Mouse (Mus musculus) urinary bladder, postnatal 10 days (tissue): ENCODE measurements around the gene Rabgap1l.
"Not testable (repeated sequence)": the region's sequence is repeated elsewhere in the genome, so short reads cannot be mapped to it uniquely, and the experiment has no call there.

Experiments used
- DNase-seq: peaks from one replicate; pipeline ENCODE4 v3.0.0; 2022; ENCODE audit warnings: low spot score

Rabgap1l gene

GRCm38 (mm10) chr1:160282166-160282874 lies 510.7 kb downstream of the Rabgap1l start:
- not testable (repeated sequence) for DNase-seq

GRCm38 (mm10) chr1:160281337-160282084 lies 511.5 kb downstream of the Rabgap1l start:
- no peak for DNase-seq

- DNase-seq: no peak
These were observed 512.4 kb downstream of the Rabgap1l start for GRCm38 (mm10) chr1:160280603-160281002.

GRCm38 (mm10) chr1:160277940-160278682 lies 514.9 kb downstream of the Rabgap1l start:
- DNase-seq: no peak

GRCm38 (mm10) chr1:160275248-160275647 lies 517.8 kb downstream of the Rabgap1l start:
- no peak for DNase-seq

GRCm38 (mm10) chr1:160273133-160273743 lies 519.8 kb downstream of the Rabgap1l start:
- no peak for DNase-seq

- DNase-seq: no peak
These were observed 521.6 kb downstream of the Rabgap1l start for GRCm38 (mm10) chr1:160271282-160271967.

GRCm38 (mm10) chr1:160268322-160268721 lies 524.7 kb downstream of the Rabgap1l start:
- DNase-seq: no peak

GRCm38 (mm10) chr1:160263630-160264346 lies 529.2 kb downstream of the Rabgap1l start:
- DNase-seq: no peak

- no peak for DNase-seq
These were observed 530.0 kb downstream of the Rabgap1l start for GRCm38 (mm10) chr1:160263053-160263452.

- DNase-seq: no peak
These were observed 530.6 kb downstream of the Rabgap1l start for GRCm38 (mm10) chr1:160262415-160262814.

GRCm38 (mm10) chr1:160261849-160262248 lies 531.2 kb downstream of the Rabgap1l start:
- no peak for DNase-seq

GRCm38 (mm10) chr1:160260605-160261004 lies 532.4 kb downstream of the Rabgap1l start:
- no peak for DNase-seq

- DNase-seq: no peak
These were observed 533.1 kb downstream of the Rabgap1l start for GRCm38 (mm10) chr1:160259884-160260283.

GRCm38 (mm10) chr1:160253108-160253507 lies 539.9 kb downstream of the Rabgap1l start:
- no peak for DNase-seq

- DNase-seq: no peak
These were observed 541.5 kb downstream of the Rabgap1l start for GRCm38 (mm10) chr1:160251388-160252007.

GRCm38 (mm10) chr1:160250782-160251181 lies 542.2 kb downstream of the Rabgap1l start:
- no peak for DNase-seq

- DNase-seq: no peak
These were observed 543.2 kb downstream of the Rabgap1l start for GRCm38 (mm10) chr1:160249786-160250185.

GRCm38 (mm10) chr1:160247473-160247872 lies 545.5 kb downstream of the Rabgap1l start:
- no peak for DNase-seq

GRCm38 (mm10) chr1:160246844-160247243 lies 546.2 kb downstream of the Rabgap1l start:
- DNase-seq: no peak
